Mouse (Mus musculus): ENCODE results near the gene Tpm4. TPM values are rescaled to one million over a fixed set of nuclear protein-coding genes. Genes with fewer than 3 reads are reported as not detected.
"Not testable (repeated sequence)": the region's sequence is repeated elsewhere in the genome, so short reads cannot be mapped to it uniquely, and the experiment has no call there.

Gene Tpm4
- 179 and 195 TPM in 2 replicates for total RNA-seq (2014; rRNA removed; ENCODE audit: low replicate concordance)
- 222 and 224 TPM in 2 replicates for polyA plus RNA-seq (2015; fragmentation: Nextera tagmentation; extraction: Ambion mirVana)

DNA sequence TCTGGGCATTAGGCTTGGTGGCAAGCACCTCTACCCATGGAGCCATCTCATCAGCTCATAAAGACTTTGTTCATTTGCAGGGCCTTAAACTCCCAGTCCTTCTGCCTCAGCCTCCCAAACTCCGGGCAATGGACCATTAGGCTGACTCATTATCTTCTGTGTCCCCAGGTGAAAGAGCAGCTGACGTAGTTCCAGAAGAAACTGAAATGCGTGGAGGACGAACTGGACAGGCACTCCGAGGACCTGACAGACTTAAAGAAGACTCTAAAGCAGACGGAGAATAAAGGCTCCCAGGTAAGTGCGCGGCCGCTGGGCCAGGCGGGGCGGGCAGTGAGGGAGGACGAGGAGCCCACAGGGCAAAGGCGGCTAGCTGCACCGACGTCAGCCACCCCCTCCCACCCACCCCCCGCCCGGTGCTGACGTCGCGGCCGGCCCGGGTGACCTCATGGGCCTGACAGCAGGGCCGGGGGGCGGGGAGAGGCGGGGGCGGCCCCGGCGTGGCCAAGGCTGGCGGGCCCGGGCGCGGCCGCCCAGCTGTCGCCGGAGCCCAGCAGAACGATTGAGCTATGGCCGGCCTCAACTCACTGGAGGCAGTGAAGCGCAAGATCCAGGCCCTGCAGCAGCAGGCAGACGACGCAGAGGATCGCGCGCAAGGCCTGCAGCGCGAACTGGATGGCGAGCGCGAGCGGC, at the start of gene Tpm4:
Gene Tpm4, plus strand, starts transcription at position 220 of the 690 bp plus-strand sequence.
- Histone ChIP-seq H3K4me3 (ENCODE audit: low read depth, low read length) (peak within 1 kb of the TSS; percentile 85), H3K9me3 (replicated peaks; ENCODE audit: control insufficient read depth, low read length) (no peaks in the 10 kb centered on the region), H3K4me1 (ENCODE audit: control insufficient read depth, insufficient read depth) (peaks cover 9% of the 10 kb centered on the region), H3K9ac (replicated peaks; ENCODE audit: low read depth, low read length) (peak within 1 kb of the TSS; percentile 94), H3K4me2 (ENCODE audit: low read depth, low read length) (peak within 1 kb of the TSS; percentile 89), H3K27me3 (ENCODE audit: control insufficient read depth, insufficient read depth, low read length) (no peaks in the 10 kb centered on the region), H3K27ac (ENCODE audit: low read depth) (peak within 1 kb of the TSS; percentile 97), H3K36me3 (replicated peaks; ENCODE audit: control insufficient read depth, insufficient read depth, low read length) (peaks cover 17% of the 10 kb centered on the region)
- ATAC-seq (ENCODE audit: insufficient read depth, low read depth) (peak; percentile 84), DNase-seq (ENCODE audit: low spot score) (peak; percentile 59)
- WGBS = 1% methylated on average over 43 of the region's 49 CpGs
- TF ChIP-seq EP300 (IDR thresholded peaks at IDR 0.05; ENCODE audit: low read depth) = 0 out of 2 replicates have a peak, but pooled peaks have one; percentile 28
- TF ChIP-seq CTCF (IDR thresholded peaks at IDR 0.05; ENCODE audit: low read depth) = no peak

DNA sequence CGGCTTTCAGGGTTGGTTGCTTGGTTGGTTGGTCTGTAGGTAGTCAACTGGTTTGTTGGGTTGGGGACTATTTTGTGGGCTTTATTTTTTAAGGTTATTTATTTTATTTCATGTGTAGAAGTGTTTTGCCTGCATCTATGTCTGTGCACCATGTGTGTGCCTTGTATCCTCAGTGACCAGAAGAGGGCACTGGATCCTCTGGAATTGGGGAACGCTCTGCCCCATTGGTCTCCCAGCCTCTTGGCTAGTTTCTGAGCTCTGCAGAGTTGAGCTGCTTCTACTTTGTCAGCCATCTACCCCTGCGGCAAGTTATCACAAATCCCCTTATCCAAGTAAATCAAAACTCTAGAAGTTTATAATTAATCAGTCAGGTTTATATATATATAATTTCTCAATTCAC, 47.2 kb upstream of the Tpm4 start:
- H3K4me3 ChIP-seq (ENCODE audit: low read depth, low read length); DNase-seq (ENCODE audit: low spot score); H3K9ac ChIP-seq (replicated peaks; ENCODE audit: low read depth, low read length); H3K36me3 ChIP-seq (replicated peaks; ENCODE audit: control insufficient read depth, insufficient read depth, low read length); H3K27ac ChIP-seq (ENCODE audit: low read depth); H3K9me3 ChIP-seq (replicated peaks; ENCODE audit: control insufficient read depth, low read length); H3K4me1 ChIP-seq (ENCODE audit: control insufficient read depth, insufficient read depth); ATAC-seq (ENCODE audit: insufficient read depth, low read depth); H3K4me2 ChIP-seq (ENCODE audit: low read depth, low read length); H3K27me3 ChIP-seq (ENCODE audit: control insufficient read depth, insufficient read depth, low read length): not testable (repeated sequence)
- 72% methylated on average over 3 of the region's 3 CpGs for WGBS

DNA sequence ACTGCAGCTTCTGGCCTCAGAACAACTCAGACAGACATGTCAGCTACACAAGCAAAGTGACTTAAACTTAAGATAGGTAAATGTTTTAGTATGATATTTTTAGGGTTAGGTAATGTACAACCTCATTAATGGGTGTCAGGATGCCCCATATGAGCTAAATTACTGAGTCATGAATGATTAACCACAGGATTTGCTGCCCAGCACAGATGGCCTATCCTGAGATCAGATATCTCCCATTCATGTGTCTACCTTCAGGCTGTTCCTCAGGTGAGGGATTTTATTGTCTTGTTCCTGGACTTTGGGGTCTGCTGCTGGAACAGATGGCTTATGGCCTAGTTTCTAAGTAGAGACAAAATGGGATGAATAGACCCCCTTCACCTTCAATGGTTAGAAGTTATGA, 38.1 kb upstream of the Tpm4 start:
- not testable (repeated sequence) for DNase-seq (ENCODE audit: low spot score); H3K36me3 ChIP-seq (replicated peaks; ENCODE audit: control insufficient read depth, insufficient read depth, low read length); ATAC-seq (ENCODE audit: insufficient read depth, low read depth); H3K4me3 ChIP-seq (ENCODE audit: low read depth, low read length); H3K4me1 ChIP-seq (ENCODE audit: control insufficient read depth, insufficient read depth); H3K27ac ChIP-seq (ENCODE audit: low read depth); H3K9ac ChIP-seq (replicated peaks; ENCODE audit: low read depth, low read length); H3K9me3 ChIP-seq (replicated peaks; ENCODE audit: control insufficient read depth, low read length); H3K4me2 ChIP-seq (ENCODE audit: low read depth, low read length); H3K27me3 ChIP-seq (ENCODE audit: control insufficient read depth, insufficient read depth, low read length)

DNA sequence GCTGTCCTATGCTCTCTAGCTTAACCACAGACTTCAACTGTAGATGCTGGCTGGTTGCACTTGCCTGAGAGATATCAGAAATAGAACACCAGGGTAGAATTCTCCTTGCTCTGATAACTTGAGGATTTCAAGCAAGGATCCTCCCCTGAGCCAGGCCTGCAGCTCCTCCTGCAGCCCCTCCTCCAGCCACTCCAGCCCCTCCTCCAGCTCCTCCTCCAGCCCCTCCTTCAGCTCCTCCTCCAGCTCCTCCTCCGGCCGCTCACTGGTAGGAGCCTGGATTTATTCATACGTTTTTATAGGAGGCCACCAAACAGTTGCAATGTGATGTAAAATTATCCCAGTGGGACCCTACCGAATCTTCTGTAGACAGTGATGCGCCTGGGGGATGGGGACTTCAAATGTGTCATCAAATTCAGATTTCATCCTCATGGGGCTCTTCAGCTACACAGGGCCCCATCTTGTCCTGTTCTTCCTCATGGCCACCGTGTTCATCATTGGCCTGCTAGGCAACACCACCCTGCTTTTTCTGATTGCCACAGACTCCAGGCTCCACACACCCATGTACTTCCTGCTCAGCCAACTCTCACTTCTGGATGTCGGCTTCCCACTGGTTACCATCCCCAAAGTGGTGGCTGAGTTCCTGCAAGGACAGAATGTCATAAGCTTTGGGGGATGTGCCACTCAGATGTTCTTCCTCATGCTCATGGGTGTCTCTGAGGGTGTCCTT, 35.2 kb upstream of the Tpm4 start:
- H3K4me3 ChIP-seq (ENCODE audit: low read depth, low read length); H3K9me3 ChIP-seq (replicated peaks; ENCODE audit: control insufficient read depth, low read length); H3K27ac ChIP-seq (ENCODE audit: low read depth); DNase-seq (ENCODE audit: low spot score); H3K36me3 ChIP-seq (replicated peaks; ENCODE audit: control insufficient read depth, insufficient read depth, low read length); H3K4me2 ChIP-seq (ENCODE audit: low read depth, low read length); ATAC-seq (ENCODE audit: insufficient read depth, low read depth); H3K4me1 ChIP-seq (ENCODE audit: control insufficient read depth, insufficient read depth); H3K9ac ChIP-seq (replicated peaks; ENCODE audit: low read depth, low read length); H3K27me3 ChIP-seq (ENCODE audit: control insufficient read depth, insufficient read depth, low read length): not testable (repeated sequence)
- 59% methylated on average over 6 of the region's 7 CpGs for WGBS

DNA sequence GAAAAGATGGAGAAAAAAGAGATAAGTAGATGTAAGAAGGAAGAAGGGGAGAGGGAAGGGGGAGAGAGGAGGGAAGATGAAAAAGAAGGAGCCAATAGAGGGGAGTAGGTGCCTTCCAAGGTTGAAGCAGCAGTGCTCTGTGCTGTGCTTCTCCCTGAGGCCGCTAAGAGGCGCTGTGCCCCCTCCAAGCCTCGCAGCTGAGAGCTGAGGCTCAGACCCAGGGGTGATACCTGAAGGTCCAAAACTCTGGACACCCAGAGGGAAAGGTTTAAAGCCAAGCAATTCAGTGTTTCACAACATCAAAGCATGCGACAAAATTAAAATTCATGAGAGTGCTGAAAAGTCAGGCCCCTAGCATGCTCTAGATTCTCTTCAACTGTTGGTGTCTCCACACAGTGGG, 29.6 kb upstream of the Tpm4 start:
- 20% methylated on average over 4 of the region's 4 CpGs for WGBS
- Histone ChIP-seq H3K4me1 (ENCODE audit: control insufficient read depth, insufficient read depth) (no peaks in the 10 kb centered on the region), H3K4me3 (ENCODE audit: low read depth, low read length) (no peak overlapping the region), H3K9me3 (replicated peaks; ENCODE audit: control insufficient read depth, low read length) (peaks cover 6% of the 10 kb centered on the region), H3K36me3 (replicated peaks; ENCODE audit: control insufficient read depth, insufficient read depth, low read length) (no peaks in the 10 kb centered on the region), H3K9ac (replicated peaks; ENCODE audit: low read depth, low read length) (no peak overlapping the region), H3K27ac (ENCODE audit: low read depth) (no peak overlapping the region), H3K4me2 (ENCODE audit: low read depth, low read length) (no peak overlapping the region), H3K27me3 (ENCODE audit: control insufficient read depth, insufficient read depth, low read length) (no peaks in the 10 kb centered on the region)
- DNase-seq (ENCODE audit: low spot score) = no peak
- TF ChIP-seq CTCF (IDR thresholded peaks at IDR 0.05; ENCODE audit: low read depth) = peak; percentile 27
- TF ChIP-seq EP300 (IDR thresholded peaks at IDR 0.05; ENCODE audit: low read depth) = no peak
- ATAC-seq (ENCODE audit: insufficient read depth, low read depth) = no peak

DNA sequence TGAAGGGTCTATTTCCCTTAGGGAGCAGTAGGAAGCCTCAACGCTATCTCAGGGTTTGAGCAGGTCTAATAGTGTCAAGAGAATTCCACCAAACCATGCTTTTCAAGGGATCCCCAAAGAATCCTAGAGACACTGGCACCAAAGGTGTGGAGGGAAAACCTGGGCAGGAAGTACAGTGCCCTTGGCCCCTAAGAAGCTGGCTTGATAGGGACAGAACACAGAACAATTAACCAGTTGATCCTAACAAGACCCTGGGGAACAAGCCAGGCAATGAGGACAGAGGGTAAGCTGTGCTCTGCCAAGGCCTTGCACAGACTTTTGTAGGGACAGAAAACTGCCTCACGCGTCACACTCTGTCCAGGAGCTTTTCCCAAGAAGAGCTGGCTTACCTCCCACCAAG, 28.0 kb upstream of the Tpm4 start, which contains the start of gene Olfr374:
Gene Olfr374, plus strand, starts transcription at position 301 of the 400 bp plus-strand sequence.
- ATAC-seq (ENCODE audit: insufficient read depth, low read depth) = no peak
- Histone ChIP-seq H3K36me3 (replicated peaks; ENCODE audit: control insufficient read depth, insufficient read depth, low read length) (no peaks in the 10 kb centered on the region), H3K9ac (replicated peaks; ENCODE audit: low read depth, low read length) (no peak within 1 kb of the TSS), H3K9me3 (replicated peaks; ENCODE audit: control insufficient read depth, low read length) (peaks cover 6% of the 10 kb centered on the region), H3K27me3 (ENCODE audit: control insufficient read depth, insufficient read depth, low read length) (no peaks in the 10 kb centered on the region), H3K4me2 (ENCODE audit: low read depth, low read length) (no peak within 1 kb of the TSS), H3K27ac (ENCODE audit: low read depth) (no peak within 1 kb of the TSS), H3K4me3 (ENCODE audit: low read depth, low read length) (no peak within 1 kb of the TSS), H3K4me1 (ENCODE audit: control insufficient read depth, insufficient read depth) (no peaks in the 10 kb centered on the region)
- DNase-seq (ENCODE audit: low spot score) = no peak
- WGBS = 76% methylated on average over 3 of the region's 3 CpGs
- TF ChIP-seq CTCF (IDR thresholded peaks at IDR 0.05; ENCODE audit: low read depth) (no peak), EP300 (IDR thresholded peaks at IDR 0.05; ENCODE audit: low read depth) (no peak)

All from heart, postnatal 0 days (tissue).